Mouse (Mus musculus): ENCODE data around the gene Kcnj3. TPM values are rescaled to one million over a fixed set of nuclear protein-coding genes. Genes with fewer than 3 reads are reported as not detected.

The Kcnj3 gene
- polyA plus RNA-seq, 1 experiment from 2014 or later: 0.93 TPM

GRCm38 (mm10) chr2:55532738-55533491 lies 97.1 kb downstream of the Kcnj3 start:
- Histone ChIP-seq H3K27ac (replicated peaks; ENCODE audit: low read depth, low read length) (no peak overlapping the region), H3K27me3 (ENCODE audit: control insufficient read depth, insufficient read depth, low read length) (no peaks in the 10 kb centered on the region), H3K9ac (replicated peaks; ENCODE audit: low read length) (no peak overlapping the region), H3K4me3 (ENCODE audit: low read depth, low read length) (no peak overlapping the region), H3K9me3 (replicated peaks; ENCODE audit: control insufficient read depth, low read length) (no peaks in the 10 kb centered on the region), H3K4me2 (ENCODE audit: low read depth, low read length) (no peak overlapping the region), H3K36me3 (replicated peaks; ENCODE audit: control insufficient read depth, insufficient read depth, low read depth, low read length) (no peaks in the 10 kb centered on the region), H3K4me1 (ENCODE audit: control insufficient read depth, insufficient read depth, low read length) (no peaks in the 10 kb centered on the region)
- 85% methylated on average over 8 of the region's 8 CpGs for WGBS
- no peak for ATAC-seq (replicated peaks; ENCODE audit: insufficient number of reproducible peaks, low FRiP score, low TSS enrichment, low read depth)
- DNase-seq (ENCODE audit: low spot score): no peak

GRCm38 (mm10) chr2:55534946-55535345 lies 99.2 kb downstream of the Kcnj3 start:
- H3K9ac ChIP-seq (replicated peaks; ENCODE audit: low read length): no peak overlapping the region
- no peak overlapping the region for H3K4me2 ChIP-seq (ENCODE audit: low read depth, low read length)
- ATAC-seq (replicated peaks; ENCODE audit: insufficient number of reproducible peaks, low FRiP score, low TSS enrichment, low read depth) (no peak), DNase-seq (ENCODE audit: low spot score) (no peak)
- WGBS: 76% methylated on average over 2 of the region's 2 CpGs
- H3K27me3 ChIP-seq (ENCODE audit: control insufficient read depth, insufficient read depth, low read length): no peaks in the 10 kb centered on the region
- no peak overlapping the region for H3K4me3 ChIP-seq (ENCODE audit: low read depth, low read length)
- H3K4me1 ChIP-seq (ENCODE audit: control insufficient read depth, insufficient read depth, low read length): no peaks in the 10 kb centered on the region
- H3K9me3 ChIP-seq (replicated peaks; ENCODE audit: control insufficient read depth, low read length): no peaks in the 10 kb centered on the region
- no peak overlapping the region for H3K27ac ChIP-seq (replicated peaks; ENCODE audit: low read depth, low read length)
- H3K36me3 ChIP-seq (replicated peaks; ENCODE audit: control insufficient read depth, insufficient read depth, low read depth, low read length): no peaks in the 10 kb centered on the region

GRCm38 (mm10) chr2:55535482-55535881 lies 99.7 kb downstream of the Kcnj3 start:
- no peak for ATAC-seq (replicated peaks; ENCODE audit: insufficient number of reproducible peaks, low FRiP score, low TSS enrichment, low read depth)
- no peak overlapping the region for H3K4me2 ChIP-seq (ENCODE audit: low read depth, low read length)
- H3K27ac ChIP-seq (replicated peaks; ENCODE audit: low read depth, low read length): no peak overlapping the region
- H3K27me3 ChIP-seq (ENCODE audit: control insufficient read depth, insufficient read depth, low read length): no peaks in the 10 kb centered on the region
- no peaks in the 10 kb centered on the region for H3K4me1 ChIP-seq (ENCODE audit: control insufficient read depth, insufficient read depth, low read length)
- no peak overlapping the region for H3K4me3 ChIP-seq (ENCODE audit: low read depth, low read length)
- H3K9ac ChIP-seq (replicated peaks; ENCODE audit: low read length): no peak overlapping the region
- H3K36me3 ChIP-seq (replicated peaks; ENCODE audit: control insufficient read depth, insufficient read depth, low read depth, low read length): no peaks in the 10 kb centered on the region
- DNase-seq (ENCODE audit: low spot score): no peak
- 82% methylated on average over 1 of the region's 1 CpGs for WGBS
- H3K9me3 ChIP-seq (replicated peaks; ENCODE audit: control insufficient read depth, low read length): no peaks in the 10 kb centered on the region

GRCm38 (mm10) chr2:55547612-55548011 lies 111.8 kb downstream of the Kcnj3 start:
- Histone ChIP-seq H3K9ac (replicated peaks; ENCODE audit: low read length) (no peak overlapping the region), H3K27ac (replicated peaks; ENCODE audit: low read depth, low read length) (no peak overlapping the region), H3K9me3 (replicated peaks; ENCODE audit: control insufficient read depth, low read length) (no peaks in the 10 kb centered on the region), H3K4me2 (ENCODE audit: low read depth, low read length) (no peak overlapping the region), H3K36me3 (replicated peaks; ENCODE audit: control insufficient read depth, insufficient read depth, low read depth, low read length) (no peaks in the 10 kb centered on the region), H3K27me3 (ENCODE audit: control insufficient read depth, insufficient read depth, low read length) (no peaks in the 10 kb centered on the region), H3K4me1 (ENCODE audit: control insufficient read depth, insufficient read depth, low read length) (no peaks in the 10 kb centered on the region), H3K4me3 (ENCODE audit: low read depth, low read length) (no peak overlapping the region)
- DNase-seq (ENCODE audit: low spot score): no peak
- no peak for ATAC-seq (replicated peaks; ENCODE audit: insufficient number of reproducible peaks, low FRiP score, low TSS enrichment, low read depth)

- no peak for DNase-seq (ENCODE audit: low spot score)
- WGBS: 78% methylated on average over 4 of the region's 4 CpGs
- Histone ChIP-seq H3K4me3 (ENCODE audit: low read depth, low read length) (no peak overlapping the region), H3K4me1 (ENCODE audit: control insufficient read depth, insufficient read depth, low read length) (no peaks in the 10 kb centered on the region), H3K4me2 (ENCODE audit: low read depth, low read length) (no peak overlapping the region), H3K9me3 (replicated peaks; ENCODE audit: control insufficient read depth, low read length) (no peaks in the 10 kb centered on the region), H3K27ac (replicated peaks; ENCODE audit: low read depth, low read length) (no peak overlapping the region), H3K27me3 (ENCODE audit: control insufficient read depth, insufficient read depth, low read length) (no peaks in the 10 kb centered on the region), H3K36me3 (replicated peaks; ENCODE audit: control insufficient read depth, insufficient read depth, low read depth, low read length) (no peaks in the 10 kb centered on the region), H3K9ac (replicated peaks; ENCODE audit: low read length) (no peak overlapping the region)
- no peak for ATAC-seq (replicated peaks; ENCODE audit: insufficient number of reproducible peaks, low FRiP score, low TSS enrichment, low read depth)
Observed at GRCm38 (mm10) chr2:55558368-55558985, 122.7 kb downstream of the Kcnj3 start.

GRCm38 (mm10) chr2:55569291-55569690 lies 133.5 kb downstream of the Kcnj3 start:
- H3K4me1 ChIP-seq (ENCODE audit: control insufficient read depth, insufficient read depth, low read length): no peaks in the 10 kb centered on the region
- DNase-seq (ENCODE audit: low spot score): no peak
- WGBS: 87% methylated on average over 7 of the region's 7 CpGs
- H3K9me3 ChIP-seq (replicated peaks; ENCODE audit: control insufficient read depth, low read length): no peaks in the 10 kb centered on the region
- no peak overlapping the region for H3K4me3 ChIP-seq (ENCODE audit: low read depth, low read length)
- H3K27ac ChIP-seq (replicated peaks; ENCODE audit: low read depth, low read length): no peak overlapping the region
- H3K4me2 ChIP-seq (ENCODE audit: low read depth, low read length): no peak overlapping the region
- no peak overlapping the region for H3K9ac ChIP-seq (replicated peaks; ENCODE audit: low read length)
- no peaks in the 10 kb centered on the region for H3K27me3 ChIP-seq (ENCODE audit: control insufficient read depth, insufficient read depth, low read length)
- no peaks in the 10 kb centered on the region for H3K36me3 ChIP-seq (replicated peaks; ENCODE audit: control insufficient read depth, insufficient read depth, low read depth, low read length)
- ATAC-seq (replicated peaks; ENCODE audit: insufficient number of reproducible peaks, low FRiP score, low TSS enrichment, low read depth): no peak

GRCm38 (mm10) chr2:55571425-55571824 lies 135.7 kb downstream of the Kcnj3 start:
- no peaks in the 10 kb centered on the region for H3K9me3 ChIP-seq (replicated peaks; ENCODE audit: control insufficient read depth, low read length)
- H3K36me3 ChIP-seq (replicated peaks; ENCODE audit: control insufficient read depth, insufficient read depth, low read depth, low read length): no peaks in the 10 kb centered on the region
- no peaks in the 10 kb centered on the region for H3K27me3 ChIP-seq (ENCODE audit: control insufficient read depth, insufficient read depth, low read length)
- no peak overlapping the region for H3K9ac ChIP-seq (replicated peaks; ENCODE audit: low read length)
- DNase-seq (ENCODE audit: low spot score): no peak
- H3K4me1 ChIP-seq (ENCODE audit: control insufficient read depth, insufficient read depth, low read length): no peaks in the 10 kb centered on the region
- ATAC-seq (replicated peaks; ENCODE audit: insufficient number of reproducible peaks, low FRiP score, low TSS enrichment, low read depth): no peak
- H3K27ac ChIP-seq (replicated peaks; ENCODE audit: low read depth, low read length): no peak overlapping the region
- H3K4me2 ChIP-seq (ENCODE audit: low read depth, low read length): no peak overlapping the region
- H3K4me3 ChIP-seq (ENCODE audit: low read depth, low read length): no peak overlapping the region
- 33% methylated on average over 3 of the region's 3 CpGs for WGBS

GRCm38 (mm10) chr2:55580286-55580685 lies 144.5 kb downstream of the Kcnj3 start:
- Histone ChIP-seq H3K9ac (replicated peaks; ENCODE audit: low read length) (no peak overlapping the region), H3K27me3 (ENCODE audit: control insufficient read depth, insufficient read depth, low read length) (no peaks in the 10 kb centered on the region), H3K9me3 (replicated peaks; ENCODE audit: control insufficient read depth, low read length) (no peaks in the 10 kb centered on the region), H3K27ac (replicated peaks; ENCODE audit: low read depth, low read length) (no peak overlapping the region), H3K4me1 (ENCODE audit: control insufficient read depth, insufficient read depth, low read length) (no peaks in the 10 kb centered on the region), H3K36me3 (replicated peaks; ENCODE audit: control insufficient read depth, insufficient read depth, low read depth, low read length) (no peaks in the 10 kb centered on the region), H3K4me2 (ENCODE audit: low read depth, low read length) (no peak overlapping the region), H3K4me3 (ENCODE audit: low read depth, low read length) (no peak overlapping the region)
- 89% methylated on average over 2 of the region's 2 CpGs for WGBS
- no peak for DNase-seq (ENCODE audit: low spot score)
- ATAC-seq (replicated peaks; ENCODE audit: insufficient number of reproducible peaks, low FRiP score, low TSS enrichment, low read depth): no peak
